Mouse (Mus musculus): ENCODE measurements around the gene Ccdc160.

Ccdc160 gene

GRCm38 (mm10) chrX:52790980-52791593 is at the start of gene Ccdc160:
Gene Ccdc160, plus strand, starts transcription at chrX:52791200.
- peak; percentile 54 for DNase-seq (ENCODE audit: low spot score)

- DNase-seq (ENCODE audit: low spot score), result no peak
These were observed 47.2 kb upstream of the Ccdc160 start for GRCm38 (mm10) chrX:52743781-52744180.

GRCm38 (mm10) chrX:52744201-52745051 is 46.6 kb upstream of the Ccdc160 start:
- DNase-seq (ENCODE audit: low spot score), result no peak

GRCm38 (mm10) chrX:52745462-52745861 is 45.5 kb upstream of the Ccdc160 start:
- DNase-seq (ENCODE audit: low spot score), result peak; percentile 4

- no peak for DNase-seq (ENCODE audit: low spot score)
These were observed 45.1 kb upstream of the Ccdc160 start for GRCm38 (mm10) chrX:52745917-52746316.

GRCm38 (mm10) chrX:52746849-52747248 is 44.2 kb upstream of the Ccdc160 start:
- no peak for DNase-seq (ENCODE audit: low spot score)

GRCm38 (mm10) chrX:52753491-52754085 is 37.4 kb upstream of the Ccdc160 start:
- no peak for DNase-seq (ENCODE audit: low spot score)

GRCm38 (mm10) chrX:52757164-52757563 is 33.8 kb upstream of the Ccdc160 start:
- DNase-seq (ENCODE audit: low spot score), result no peak

- DNase-seq (ENCODE audit: low spot score), result no peak
These were observed 31.8 kb upstream of the Ccdc160 start for GRCm38 (mm10) chrX:52759232-52759631.

- DNase-seq (ENCODE audit: low spot score), result no peak
These were observed 30.6 kb upstream of the Ccdc160 start for GRCm38 (mm10) chrX:52760191-52760945.

- DNase-seq (ENCODE audit: low spot score), result no peak
These were observed 28.8 kb upstream of the Ccdc160 start for GRCm38 (mm10) chrX:52762221-52762620.

- DNase-seq (ENCODE audit: low spot score), result peak; percentile 5
These were observed 15.0 kb upstream of the Ccdc160 start for GRCm38 (mm10) chrX:52775973-52776372.

GRCm38 (mm10) chrX:52777671-52778070 is 13.3 kb upstream of the Ccdc160 start:
- no peak for DNase-seq (ENCODE audit: low spot score)

- DNase-seq (ENCODE audit: low spot score), result no peak
These were observed 7.1 kb upstream of the Ccdc160 start for GRCm38 (mm10) chrX:52783898-52784297.

GRCm38 (mm10) chrX:52791944-52792719 is 1.1 kb downstream of the Ccdc160 start:
- DNase-seq (ENCODE audit: low spot score), result no peak

- no peak for DNase-seq (ENCODE audit: low spot score)
These were observed 1.9 kb downstream of the Ccdc160 start for GRCm38 (mm10) chrX:52792861-52793260.

GRCm38 (mm10) chrX:52795816-52796215 is 4.8 kb downstream of the Ccdc160 start:
- no peak for DNase-seq (ENCODE audit: low spot score)

GRCm38 (mm10) chrX:52797031-52797625 is 6.1 kb downstream of the Ccdc160 start:
- DNase-seq (ENCODE audit: low spot score), result no peak

GRCm38 (mm10) chrX:52798255-52798654 is 7.3 kb downstream of the Ccdc160 start:
- DNase-seq (ENCODE audit: low spot score), result no peak

- no peak for DNase-seq (ENCODE audit: low spot score)
These were observed 8.6 kb downstream of the Ccdc160 start for GRCm38 (mm10) chrX:52799566-52799965.

- no peak for DNase-seq (ENCODE audit: low spot score)
These were observed 28.3 kb downstream of the Ccdc160 start for GRCm38 (mm10) chrX:52819338-52819737.
